Mouse (Mus musculus) kidney, postnatal 10 days (tissue): ENCODE measurements around the gene Cc2d1a.

Experiments
- DNase-seq: peaks from one replicate; pipeline ENCODE4 v3.0.0; 2021; ENCODE audit warnings: mixed read lengths

The Cc2d1a gene

GRCm38 (mm10) chr8:84104221-84104620, 43.5 kb downstream of the Cc2d1a start:
- peak; percentile 83 for DNase-seq

GRCm38 (mm10) chr8:84103601-84104000, 44.1 kb downstream of the Cc2d1a start:
- DNase-seq = peak; percentile 79

GRCm38 (mm10) chr8:84101476-84102270, 46.1 kb downstream of the Cc2d1a start:
- DNase-seq = peak; percentile 25

- DNase-seq = no peak
These were observed 49.4 kb downstream of the Cc2d1a start for GRCm38 (mm10) chr8:84098376-84098775.

- DNase-seq = no peak
These were observed 51.7 kb downstream of the Cc2d1a start for GRCm38 (mm10) chr8:84096061-84096460.

- no peak for DNase-seq
These were observed 57.2 kb downstream of the Cc2d1a start for GRCm38 (mm10) chr8:84090585-84090984.

GRCm38 (mm10) chr8:84089277-84089676, 58.5 kb downstream of the Cc2d1a start:
- no peak for DNase-seq

GRCm38 (mm10) chr8:84087821-84088220, 59.9 kb downstream of the Cc2d1a start:
- no peak for DNase-seq

GRCm38 (mm10) chr8:84087156-84087555, 60.6 kb downstream of the Cc2d1a start:
- DNase-seq = no peak

GRCm38 (mm10) chr8:84084341-84085115, 63.2 kb downstream of the Cc2d1a start:
- DNase-seq = no peak

- DNase-seq = peak; percentile 63
These were observed 63.9 kb downstream of the Cc2d1a start for GRCm38 (mm10) chr8:84083829-84084241.
